Mouse (Mus musculus) CD4-positive helper T cell, adult 2 months (primary cell): ENCODE data around the gene Ap1b1.

Experiments used
- DNase-seq: peaks from one replicate; pipeline ENCODE4 v3.0.0-alpha.2; 2012; ENCODE audit warnings: low read depth, missing footprints, low spot score

Ap1b1 gene

DNA sequence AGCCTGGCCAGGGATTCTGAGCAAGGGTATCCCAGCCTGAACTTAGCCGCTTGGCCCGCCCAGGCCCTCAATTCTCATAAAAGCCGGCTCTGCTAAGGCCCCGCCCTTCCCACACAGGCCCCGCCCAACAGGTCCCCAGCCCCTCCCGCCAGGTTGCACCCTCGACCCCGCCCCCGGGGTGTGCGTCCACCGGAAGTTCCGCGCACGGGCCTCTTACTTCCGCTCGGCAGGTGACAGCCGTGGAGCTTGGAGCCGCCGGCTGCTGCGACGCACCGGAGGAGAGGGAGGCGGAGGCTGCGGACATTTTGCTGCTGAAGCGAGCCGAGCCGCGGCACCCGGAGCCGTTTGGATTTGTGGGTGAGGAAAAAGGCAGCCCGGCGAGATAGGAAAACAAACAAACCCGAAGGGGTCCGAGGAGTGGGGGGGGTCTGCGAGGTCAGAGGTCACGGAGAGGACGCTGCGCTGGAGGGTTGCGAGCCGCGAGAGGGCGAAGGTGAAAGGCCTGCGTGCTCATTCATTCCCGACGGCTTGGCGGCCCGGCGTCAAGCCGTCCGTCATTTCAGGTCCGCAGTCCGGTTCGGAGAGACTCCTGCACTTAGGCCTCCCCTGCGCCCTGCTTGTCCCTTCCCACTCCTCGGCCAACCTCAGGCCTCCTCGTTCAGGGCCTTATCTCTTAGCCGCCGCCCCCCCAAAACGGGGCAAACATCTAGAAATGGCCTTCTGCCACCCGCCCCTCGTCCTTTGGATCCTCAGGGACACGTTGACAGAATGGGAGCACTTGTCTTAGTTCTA, at the start of gene Ap1b1:
Gene Ap1b1 (plus strand): TSS at position 130 of the 792 bp plus-strand sequence.
- peak; percentile 95 for DNase-seq

DNA sequence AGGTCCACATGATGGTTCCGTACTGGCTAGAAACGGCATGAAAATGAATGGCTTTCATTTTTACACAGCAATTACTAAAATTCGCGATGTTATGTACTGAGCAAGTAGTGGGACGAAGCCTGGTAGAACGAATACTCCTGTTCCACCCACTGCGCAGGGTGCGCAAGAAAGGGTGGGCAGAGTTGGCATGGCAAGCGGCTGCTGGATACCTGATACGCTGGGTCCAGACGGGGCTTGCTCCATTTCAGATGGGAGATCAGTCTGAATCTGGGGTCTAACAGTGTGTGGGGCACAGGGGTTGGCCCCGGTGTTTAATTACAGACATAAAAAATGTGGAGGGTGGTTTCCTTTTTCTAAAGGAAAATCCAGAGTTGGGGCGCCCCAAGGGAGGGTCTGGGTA, 40.1 kb upstream of the Ap1b1 start:
- DNase-seq = no peak

DNA sequence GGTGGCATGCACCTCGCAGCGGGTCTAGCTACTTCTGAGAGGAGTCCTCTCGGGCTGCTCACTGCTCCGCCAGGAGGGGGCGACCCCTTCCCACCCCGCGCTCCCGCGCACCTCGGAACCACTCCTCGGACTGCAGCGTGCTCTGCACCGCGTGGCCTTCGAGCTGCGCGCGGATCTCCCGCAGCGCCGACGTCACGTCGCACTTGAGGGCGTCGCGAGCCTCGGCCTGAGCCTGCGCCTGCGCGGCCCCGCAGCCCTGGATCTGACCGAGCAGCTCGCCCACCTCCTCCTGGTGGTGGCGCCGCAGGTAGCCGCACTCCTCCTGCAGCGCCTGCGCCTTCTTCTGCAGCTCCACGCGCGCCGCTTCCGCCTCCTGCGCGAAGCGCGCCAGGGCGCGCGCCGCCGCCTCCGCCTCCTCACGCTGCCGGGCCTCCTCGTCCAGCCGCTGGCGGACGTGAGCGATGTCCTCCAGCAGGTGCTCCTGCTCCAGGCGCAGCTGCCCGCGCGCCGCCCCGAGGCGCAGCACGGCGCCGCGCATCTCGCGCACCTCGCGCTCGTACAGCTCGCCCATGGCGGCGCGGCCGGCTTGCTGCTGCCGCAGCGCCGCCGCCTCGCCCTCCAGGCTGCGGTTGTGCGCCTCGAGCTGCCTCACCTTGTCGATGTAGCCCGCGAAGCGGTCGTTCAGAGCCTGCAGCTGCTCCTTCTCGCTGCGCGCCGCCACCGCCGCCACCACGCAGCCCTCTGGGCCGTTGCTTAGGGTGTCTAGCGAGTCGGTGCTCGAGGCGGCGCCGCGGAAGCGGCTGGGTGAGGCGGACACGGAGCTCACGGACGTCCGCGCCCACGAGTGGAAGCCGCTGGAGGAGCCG, 39.4 kb upstream of the Ap1b1 start:
- DNase-seq = peak; percentile 95

DNA sequence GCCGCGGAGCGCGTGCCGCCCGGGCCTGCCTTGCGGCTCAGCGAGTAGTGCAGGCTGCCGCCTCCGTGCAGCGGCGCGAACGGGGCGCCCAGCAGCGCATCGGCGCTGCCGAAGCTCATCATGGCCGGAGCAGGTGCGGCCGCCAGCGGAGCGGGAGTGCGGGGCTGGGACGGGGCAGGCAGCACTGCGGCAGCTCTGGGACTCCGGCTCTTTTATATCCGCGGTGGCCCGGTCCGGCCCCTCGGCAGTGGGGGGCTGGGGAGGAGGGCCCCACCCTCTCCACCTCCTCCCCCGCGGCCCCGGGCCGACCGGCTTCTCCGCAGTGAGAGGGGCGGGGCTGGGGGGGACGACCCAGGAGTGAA, 38.8 kb upstream of the Ap1b1 start, which contains the start of gene Nefh:
Gene Nefh (minus strand): TSS at position 252 of the 362 bp plus-strand sequence.
- DNase-seq = no peak

DNA sequence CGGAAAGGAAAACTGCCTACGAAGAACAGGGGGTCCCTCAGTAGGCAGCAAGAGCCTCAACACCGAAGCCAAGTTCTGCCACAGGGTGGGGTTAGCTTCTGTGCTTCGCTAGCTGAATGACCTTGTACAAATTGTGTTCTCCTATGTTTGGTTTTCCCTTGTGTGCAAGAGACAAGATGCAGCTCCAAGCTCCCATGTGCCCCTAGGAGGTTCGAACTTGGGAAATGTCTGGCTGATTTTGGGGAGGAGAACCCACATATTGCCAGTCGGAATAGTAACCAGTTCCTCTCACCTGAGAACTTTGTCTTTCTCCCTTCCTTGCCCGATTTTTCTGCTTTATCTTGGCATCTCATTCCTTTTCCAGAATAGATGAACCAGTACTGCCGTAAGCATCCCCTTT, 37.8 kb upstream of the Ap1b1 start:
- no peak for DNase-seq

DNA sequence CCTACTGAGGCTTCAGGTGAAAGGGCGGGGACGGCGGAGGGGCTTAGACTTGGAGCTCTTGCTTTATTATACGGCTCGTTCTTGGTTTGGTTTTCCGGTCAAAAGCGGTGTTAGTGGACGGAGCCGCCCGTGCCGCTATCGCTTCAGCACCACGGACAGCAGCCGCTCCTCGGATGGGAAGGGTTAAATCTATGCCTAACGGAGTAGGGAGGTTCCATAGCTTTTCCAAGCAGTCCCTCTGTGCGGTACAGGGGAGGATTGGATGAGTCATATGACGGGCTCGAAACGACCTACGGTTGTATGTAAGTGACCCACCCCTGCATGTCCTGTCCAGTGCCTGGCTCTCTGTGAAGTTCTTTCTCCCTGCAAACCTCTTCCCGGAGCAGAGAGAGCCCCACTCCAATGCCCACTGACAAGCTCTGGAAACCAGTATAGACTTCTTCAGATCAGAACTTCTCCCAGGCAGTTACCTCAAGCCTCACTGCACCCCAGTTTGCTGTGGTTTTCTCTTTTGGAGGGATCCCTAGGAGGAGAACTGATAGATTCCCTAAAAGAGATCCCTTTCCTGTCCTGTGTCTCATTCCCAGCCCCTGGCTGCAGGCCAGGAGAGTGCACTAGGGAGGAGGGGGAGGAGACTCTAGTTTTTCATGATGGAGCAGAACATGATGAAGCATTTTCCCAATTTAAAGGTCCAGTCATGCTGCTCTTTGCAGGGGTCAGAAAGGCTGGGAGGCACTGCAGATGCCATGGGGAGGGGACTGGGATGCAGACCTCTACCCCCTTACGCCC, 37.2 kb upstream of the Ap1b1 start:
- no peak for DNase-seq

DNA sequence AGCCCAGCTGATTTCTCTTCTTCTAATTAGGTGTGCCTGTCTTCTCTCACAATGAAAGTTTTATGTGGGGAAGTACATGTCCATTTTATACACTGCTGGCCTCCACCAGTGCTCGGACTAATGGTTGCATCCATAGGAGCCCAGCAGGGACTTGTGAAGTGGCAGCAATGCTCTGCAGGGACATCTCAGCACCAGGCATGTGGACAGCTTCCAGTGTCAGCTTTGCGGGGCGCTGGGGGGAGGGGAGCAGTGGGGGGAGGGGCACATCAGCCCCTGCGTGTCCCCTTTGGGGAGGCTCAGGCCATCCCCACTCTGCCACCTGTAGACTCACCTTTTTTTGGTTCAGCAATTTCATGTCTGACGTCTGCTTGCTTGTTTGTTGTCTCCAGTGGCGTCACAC, 33.2 kb upstream of the Ap1b1 start:
- no peak for DNase-seq

DNA sequence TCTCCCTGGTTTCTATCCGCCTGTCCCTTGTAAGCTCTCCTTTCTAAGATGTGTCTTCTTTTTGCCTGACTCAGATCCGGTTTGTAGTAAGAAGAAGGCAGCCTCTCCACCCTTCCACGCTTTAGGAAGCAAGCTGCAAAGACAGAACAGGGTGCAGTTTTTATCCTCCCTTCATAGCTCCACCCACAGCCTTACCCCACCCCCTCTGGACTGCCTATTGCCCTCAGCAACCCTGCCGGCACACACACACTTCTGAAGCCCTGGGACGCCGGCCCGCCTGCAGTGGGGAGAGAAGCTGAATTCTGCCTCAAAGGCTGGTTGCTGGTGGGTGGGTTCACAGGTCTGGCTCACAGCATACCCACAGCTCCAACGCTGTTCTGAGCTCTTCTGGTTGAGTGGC, 32.7 kb upstream of the Ap1b1 start:
- DNase-seq = no peak

DNA sequence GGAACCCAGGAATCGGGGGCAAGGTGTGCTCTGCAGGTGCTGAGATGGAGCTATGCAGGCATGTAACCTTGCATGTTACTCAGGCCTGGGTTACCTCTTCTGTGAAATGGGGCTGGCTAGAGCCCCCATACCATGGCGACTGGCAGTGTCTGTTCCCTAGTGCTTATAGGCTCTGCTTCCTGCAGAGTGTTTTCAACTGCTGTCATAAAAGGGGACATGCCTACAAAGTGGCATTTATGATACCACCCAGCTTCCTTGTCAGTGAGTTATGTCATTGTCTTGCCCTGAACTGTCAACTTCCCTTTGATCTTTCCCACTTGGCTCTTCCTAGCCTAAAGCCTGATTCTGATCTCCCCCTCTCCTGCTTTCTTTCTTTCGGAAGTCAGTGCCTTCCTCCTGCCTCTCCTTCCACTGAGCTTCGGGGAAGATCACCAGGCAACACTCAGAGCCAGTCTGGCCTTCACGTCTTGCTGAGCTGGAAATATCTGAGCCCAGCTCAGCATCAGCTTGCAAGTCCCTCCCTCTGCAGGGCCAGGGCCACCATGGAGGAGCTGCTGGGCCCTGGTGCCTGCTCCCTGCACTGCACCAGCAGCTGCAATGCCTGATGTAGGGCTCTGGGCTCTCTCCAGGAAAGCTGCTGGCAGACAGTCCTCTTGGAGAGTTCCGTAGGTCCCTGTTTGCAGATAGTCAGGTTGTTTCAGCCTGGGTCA, 23.4 kb upstream of the Ap1b1 start:
- DNase-seq = no peak

DNA sequence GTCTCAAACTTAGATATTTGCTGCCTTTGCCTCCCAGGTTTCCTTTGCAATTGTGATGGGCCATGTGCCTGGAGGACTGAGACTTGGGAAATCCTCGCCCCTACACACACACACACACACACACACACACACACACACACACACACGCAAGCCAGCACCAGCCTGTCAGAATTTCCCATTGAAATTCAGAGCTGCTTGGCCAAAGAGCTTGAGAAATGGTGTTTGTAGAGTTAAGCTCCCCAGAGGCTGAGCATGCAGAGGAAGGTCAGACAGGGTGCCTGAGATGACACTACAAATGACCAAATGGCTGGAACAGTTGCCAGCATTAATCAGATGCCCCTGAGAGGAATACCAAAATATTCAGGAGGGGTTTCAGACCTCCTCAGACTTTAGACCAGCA, 20.3 kb upstream of the Ap1b1 start:
- DNase-seq = no peak

DNA sequence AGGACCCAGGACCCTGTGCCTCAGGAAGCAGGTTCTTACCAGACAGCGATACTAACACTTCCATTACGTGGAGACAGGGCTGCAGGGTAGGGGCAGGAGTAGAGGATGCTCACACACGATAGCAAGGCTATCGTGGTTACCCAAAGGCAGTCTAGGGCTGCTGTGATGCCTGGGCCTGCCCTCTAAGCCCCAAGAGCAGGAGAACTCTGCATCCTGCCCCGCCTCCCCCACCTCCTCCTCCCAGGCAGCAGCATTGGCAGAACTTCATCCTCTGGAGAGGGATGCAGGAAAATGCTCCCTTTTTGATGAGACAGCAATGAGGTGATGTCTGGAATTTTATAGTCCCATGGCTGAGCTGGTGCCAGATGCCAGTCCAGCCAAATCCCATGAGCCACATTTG, 19.7 kb upstream of the Ap1b1 start:
- DNase-seq = no peak

DNA sequence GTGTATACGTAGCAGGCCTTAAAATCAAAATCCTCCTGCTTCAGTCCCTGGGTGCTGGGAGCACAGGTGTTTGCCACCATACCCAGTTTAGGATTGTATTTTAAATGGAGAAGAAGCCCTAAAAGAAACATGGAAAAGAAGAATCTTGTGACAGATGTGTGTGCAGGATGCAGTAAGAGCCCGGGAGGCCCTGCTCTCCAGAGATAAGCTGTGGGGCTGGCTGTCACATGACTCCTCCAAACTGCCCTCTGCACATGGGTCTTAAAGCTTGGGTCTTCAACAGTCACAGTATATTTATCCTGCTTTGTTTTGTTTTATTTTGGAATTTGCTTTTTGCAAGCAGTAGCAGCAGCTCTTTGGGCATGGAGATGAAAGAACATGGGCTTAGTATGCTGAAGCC, 19.1 kb upstream of the Ap1b1 start:
- DNase-seq = no peak

DNA sequence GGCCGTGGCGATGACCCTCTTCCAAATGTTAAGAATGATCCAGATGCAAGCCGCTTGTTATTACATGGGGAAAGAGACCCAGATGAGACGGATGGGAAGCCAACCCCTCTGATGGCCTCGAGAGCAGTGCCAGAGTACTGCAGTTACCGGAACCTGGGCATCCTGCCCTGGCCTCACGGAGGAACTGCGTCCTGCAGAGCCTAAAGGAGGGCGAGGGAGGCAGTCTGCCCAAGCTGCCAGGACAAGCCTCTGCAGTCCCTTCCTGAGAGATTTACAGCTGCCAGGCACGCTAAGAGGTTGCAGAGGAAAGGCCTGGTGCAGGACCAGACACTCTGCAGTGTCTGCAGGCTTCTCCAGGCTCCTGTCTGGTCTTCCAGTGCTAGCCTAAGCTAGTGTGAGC, 18.2 kb upstream of the Ap1b1 start:
- no peak for DNase-seq

DNA sequence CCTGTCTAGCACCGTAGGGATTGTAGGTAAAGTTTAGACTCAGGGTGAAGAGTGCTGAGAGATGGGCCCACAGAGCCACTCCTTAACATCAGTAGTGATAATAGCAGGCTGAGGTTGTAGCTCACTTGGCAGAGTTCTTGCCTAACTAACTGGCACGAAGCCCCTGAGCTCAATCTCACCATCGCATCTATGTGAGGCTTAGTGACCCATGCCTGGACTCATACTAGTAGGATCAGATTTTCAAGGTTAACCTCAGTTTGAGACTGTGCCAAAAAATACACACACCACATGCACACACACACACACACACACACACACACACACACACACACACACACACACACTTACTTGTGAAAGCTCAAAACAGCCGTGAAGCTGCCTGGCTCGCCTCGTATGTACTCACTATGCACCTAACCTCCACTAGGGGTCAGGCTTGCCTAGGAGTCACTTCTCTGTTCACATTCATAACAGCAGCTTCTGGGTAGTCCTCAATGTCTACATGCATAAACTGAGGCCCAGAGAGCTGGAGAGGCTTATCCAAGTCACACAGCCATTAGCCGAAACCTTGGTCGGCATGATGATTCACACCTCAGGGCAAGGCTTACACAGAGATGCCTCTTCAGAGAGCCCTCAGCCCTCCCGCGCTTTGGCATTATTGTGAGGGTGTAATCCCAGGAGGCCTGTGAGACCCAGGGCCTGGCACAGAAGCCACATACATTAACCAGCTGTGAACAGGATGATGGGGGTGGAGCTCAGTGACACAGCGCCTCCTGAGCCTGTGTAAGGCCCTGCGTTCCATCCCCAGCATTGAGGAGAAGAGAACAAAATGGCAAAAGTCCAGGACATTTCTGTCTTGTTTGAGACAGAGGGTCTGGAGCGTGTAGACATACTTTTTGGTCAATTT, 13.4 kb upstream of the Ap1b1 start:
- peak; percentile 74 for DNase-seq

DNA sequence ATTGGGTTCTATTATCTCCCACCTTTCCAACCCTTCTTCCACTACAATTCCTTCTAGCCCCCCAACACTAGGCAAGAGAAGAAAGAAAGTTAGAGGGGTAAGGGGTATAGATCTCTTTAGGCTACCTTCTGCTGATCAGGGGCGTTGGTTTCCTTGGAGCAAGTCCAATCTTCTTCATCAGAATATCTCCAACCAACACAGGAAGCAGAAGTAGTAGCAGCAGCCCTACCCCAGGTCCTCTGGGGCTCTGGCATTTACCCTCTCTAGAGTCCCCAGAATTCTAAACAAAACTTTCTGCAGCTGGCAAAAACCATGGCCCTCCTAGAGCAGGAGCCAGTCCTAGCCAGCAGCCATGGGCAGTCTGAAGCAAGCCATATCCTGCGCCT, 12.8 kb upstream of the Ap1b1 start:
- DNase-seq = no peak

DNA sequence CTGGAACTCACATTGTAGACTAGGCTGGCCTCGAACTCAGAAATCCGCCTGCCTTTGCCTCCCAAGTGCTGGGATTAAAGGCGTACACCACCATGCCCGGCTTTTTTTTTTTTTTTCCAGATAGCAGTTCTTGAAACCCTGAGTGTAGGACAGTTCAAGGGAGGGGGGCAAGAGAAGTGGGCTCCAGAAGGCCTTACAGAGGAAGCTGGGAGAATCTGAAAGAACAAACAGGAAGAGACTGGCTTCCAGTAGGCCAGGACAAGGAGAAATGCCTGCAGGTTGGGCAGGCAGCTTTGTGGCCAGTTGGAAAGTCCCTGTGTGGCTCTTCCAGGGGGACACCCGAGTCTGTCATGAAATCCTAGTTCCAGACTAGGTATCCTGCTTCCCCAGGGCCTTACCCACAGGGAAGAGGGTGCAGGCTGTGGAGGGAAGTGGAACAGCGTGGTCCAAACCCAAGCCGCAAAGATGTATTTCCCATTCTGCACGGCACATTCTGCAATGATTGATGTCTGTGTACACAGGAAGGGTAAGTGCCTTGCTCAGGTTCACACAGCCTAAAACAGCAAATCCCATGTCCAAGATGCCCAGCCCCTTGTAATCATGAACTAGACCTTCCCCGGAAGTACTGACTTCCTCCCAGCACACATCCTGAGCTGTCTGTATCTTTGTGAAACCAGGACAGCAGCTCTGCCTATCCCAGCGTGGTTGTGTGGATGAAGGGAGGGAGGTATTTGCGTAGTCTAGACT, 12.1 kb upstream of the Ap1b1 start:
- DNase-seq = no peak

DNA sequence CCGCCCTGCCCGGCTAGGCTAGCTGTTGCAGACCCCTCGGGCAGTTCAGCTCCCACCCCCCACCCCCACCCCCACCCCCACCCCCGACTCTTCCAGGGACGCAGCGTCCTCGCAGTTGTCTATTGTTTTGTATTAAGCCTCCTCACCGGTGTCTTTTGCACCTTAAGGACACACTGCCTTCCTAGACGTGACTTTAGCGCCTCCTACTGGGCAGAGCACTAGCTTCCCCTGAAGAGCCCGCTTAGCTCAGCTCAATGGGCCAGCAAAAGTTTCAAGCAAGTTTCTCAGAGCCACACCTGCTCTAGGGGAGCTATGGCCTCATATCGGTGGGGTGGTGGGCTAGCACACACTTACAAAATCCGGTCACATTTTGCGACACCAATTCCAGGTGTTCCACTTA, 11.0 kb upstream of the Ap1b1 start:
- DNase-seq = peak; percentile 80

DNA sequence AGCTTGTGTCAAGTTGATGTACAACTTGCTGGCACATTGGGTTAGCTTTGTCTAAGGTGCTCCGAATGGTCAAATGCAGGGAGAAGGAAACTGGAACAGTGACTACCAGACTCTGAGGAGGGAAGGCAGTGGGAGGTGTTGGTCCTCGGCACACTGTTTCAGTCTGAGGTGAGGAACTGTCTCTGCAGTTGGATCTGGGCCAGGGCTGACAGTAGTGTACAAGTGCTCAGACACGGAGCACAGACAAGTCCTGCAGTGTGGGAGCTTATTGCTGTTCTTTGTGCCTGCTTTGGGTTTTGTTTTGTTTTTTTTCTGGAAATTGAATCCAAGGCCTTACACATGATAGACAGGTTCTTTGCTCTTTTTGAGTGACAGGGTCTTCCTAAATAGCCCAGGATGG, 3.6 kb upstream of the Ap1b1 start:
- no peak for DNase-seq

DNA sequence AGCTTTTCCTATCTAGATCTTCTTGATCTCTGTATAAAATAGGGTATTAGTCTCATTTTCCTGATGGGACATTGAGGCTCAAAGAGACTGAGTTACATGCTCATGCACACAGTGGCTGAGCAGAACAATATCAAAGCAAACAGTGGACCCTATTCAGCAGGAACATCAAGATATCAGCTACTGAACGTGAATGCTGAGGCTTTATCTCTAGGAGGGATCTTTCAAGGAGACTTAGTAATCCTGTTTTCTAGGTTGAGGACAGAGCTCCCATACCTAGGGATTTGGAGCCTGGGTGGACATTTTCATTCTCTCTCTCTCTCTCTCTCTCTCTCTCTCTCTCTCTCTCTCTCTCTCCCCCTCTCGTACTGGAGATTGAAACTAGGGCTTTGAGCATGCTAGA, 3.1 kb upstream of the Ap1b1 start:
- DNase-seq = no peak

DNA sequence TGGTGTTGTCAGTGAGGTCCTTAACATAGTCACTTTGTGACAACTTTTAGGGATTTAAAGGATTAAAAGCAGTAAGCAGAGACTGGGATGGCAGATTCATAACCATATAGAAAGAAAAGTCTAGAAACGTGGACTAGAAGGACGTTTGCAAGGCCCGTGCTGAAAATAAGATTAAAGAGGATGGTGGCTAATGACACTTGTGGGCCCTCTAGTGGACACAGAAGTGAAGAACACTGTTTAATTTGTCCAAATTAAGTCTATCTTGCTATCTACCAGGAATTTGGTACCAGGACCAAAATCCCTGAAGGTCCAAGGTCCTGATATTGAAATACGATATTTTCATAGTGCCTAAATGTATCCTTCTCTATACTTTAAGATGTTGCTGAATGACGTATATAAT, 2.4 kb upstream of the Ap1b1 start:
- peak; percentile 61 for DNase-seq
